Mouse (Mus musculus): ENCODE results near the gene Lmo2.

The Lmo2 gene

DNA sequence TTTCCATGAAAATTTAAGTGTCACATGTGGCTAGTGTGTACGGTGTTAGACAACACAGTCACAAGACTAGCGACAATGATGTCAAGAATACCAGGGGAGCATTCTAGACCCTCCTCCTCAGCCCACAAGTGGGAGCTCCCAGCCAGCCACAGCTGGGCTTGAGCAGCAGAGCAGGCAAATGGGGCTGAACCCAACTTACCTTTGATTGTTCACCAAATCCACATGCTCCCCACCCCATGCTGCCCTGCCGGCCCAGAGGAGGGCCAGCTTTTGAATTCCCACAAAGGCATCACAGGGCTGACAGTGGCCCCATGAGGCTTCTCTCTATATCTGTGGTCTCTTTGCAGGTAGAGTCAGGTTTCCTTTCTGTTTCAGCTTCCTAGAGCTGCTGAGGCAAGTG is 16.7 kb upstream of the Lmo2 start:
- no peak for DNase-seq (ENCODE audit: extremely low spot score)

DNA sequence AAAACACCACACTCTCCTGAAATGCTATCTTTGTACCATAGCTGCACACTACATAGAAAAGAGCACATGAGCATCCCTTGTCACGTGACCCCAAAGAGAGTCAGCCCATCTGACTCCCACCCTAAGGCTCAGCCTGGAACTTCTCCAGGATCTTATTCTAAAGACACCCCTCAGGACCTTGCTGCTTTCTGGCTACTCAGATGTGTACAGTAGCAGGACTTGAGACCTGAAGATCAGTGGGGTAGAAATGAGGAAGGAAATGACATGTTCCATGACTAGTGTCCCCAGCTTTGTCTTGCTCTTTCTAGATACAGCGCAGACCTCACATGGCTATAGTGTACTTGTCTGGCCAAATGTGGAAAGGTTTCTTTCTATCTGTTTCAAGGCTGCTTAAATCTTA is 12.9 kb upstream of the Lmo2 start:
- no peak for DNase-seq (ENCODE audit: extremely low spot score)

DNA sequence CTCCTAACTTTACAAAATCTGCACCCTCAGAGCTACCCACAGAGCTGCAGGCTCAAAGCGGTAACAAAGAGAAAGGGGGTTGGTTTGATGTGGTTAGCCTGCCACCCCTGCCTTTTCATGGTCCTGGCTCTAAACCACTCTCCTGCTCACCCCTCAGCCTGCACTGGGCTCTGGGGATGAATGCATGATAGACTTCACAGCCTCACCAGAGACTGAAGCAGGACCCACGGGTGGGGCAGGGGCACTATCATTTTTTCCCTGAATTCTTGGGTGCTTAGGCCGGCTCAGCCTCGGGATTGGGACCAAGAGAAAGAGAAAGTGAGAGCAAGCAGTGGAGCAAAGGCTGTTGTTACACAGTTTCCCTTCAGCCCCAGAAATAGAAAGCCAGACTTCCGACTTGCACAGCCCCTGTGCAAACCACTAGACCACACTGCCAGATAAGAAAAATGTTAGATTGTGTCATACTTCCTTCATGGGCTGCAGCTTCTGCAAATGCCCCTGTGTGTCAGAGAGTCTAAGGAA is 12.2 kb upstream of the Lmo2 start:
- DNase-seq (ENCODE audit: extremely low spot score), result no peak

DNA sequence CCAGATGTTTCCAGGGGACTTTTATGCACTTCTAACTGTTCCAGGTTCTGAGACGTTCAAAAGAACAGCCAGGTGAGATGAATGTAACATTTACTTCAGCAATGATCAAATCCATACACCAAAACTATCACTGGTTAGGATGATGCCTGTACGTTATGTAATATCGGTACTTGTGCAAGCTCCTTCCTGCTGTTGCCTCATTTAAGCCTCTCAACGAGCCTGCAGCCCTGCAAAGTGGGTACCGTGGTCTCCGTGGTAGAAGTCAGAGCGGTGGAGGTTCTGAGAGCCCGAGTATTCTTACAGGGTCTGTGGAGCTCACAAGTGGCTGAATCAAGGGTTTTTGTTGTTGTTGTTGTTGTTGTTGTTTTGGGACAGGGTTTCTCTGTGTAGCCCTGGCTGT is 10.9 kb upstream of the Lmo2 start:
- DNase-seq (ENCODE audit: extremely low spot score), result no peak

DNA sequence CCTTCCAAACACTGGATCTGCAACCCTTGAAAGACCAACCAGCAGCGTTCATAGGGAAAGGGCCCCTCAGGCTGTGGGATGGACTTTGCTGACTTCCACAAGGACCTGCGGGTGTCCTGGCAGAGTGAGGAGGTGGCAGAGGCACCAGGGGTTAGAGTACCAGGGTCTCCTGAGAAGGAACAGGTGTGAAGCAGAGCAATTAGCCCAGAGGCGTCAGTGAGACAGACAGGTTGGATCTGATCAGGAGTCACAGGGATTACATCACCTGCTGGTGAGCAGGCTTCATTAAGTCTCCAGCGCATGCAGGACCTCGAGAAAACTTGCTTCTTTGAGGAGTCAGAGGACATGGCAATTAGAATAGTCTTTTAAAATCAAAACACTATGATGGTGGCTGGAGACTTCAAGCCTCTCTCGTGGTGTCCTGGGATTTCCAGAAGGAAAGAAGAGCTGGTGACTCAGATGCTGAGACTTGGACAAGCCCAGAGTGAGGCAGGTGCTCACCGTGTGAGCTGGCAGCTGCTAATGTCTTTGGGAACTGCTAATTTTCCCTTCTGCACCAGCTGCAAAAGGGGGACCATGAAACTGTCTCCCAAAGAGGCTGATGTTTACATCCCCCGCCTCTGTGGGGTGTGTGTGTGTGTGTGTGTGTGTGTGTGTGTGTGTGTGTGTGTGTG is 9.7 kb upstream of the Lmo2 start:
- DNase-seq (ENCODE audit: extremely low spot score), result no peak

DNA sequence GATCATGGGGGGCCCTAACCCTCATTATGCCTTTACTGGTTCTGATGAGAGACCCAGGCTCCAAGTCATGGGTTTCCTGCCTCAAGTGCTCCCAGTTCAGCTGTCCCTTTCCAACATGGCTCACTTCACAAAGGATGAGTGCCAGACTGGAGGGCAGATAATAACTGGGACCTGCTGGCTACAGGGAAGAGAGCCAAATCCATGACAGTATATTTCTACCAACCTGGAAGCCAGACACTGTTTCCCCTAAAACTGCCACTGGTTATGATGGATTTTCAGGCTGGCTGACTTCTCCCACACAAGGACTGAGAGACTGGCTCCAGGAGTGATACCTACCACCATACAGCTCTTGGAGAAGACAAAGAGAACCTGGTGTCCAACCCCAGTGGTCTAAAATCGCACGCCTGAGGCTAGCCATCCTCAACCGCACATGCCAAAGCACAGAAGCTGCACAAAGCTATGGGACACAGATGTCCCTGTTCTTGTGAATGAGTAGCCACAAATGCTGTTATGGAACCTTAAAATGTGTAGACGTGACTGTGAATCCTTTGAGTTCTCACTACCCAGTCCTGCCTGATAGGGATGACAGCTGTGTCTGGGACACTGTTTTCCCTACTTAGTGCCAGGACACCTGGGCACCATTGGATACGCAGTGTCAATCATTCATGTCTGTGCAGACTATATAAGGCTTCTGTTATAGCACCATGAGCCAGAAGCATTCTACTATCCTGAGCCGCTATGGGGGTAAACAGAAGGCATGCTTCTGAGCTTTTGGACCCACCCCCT is 4.5 kb upstream of the Lmo2 start:
- no peak for DNase-seq (ENCODE audit: extremely low spot score)

DNA sequence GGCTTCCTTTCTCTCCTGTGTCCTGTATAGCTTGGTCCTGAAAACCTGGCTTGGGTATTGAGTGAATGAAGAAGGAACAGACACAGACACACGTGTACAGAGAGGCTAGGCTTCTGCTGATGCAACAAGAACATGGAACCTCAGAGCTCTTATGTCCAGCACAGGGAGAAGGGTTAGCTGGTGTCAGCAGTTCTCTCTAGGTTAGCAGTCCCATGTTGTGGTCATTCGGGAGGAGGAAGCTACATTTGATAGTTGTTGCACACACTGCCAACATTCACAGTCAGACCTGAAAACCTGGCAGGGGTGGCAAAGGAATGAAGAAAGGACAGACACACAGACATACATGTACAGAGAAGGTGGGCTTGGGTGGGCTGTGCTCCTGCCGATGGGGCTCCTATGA is 2.1 kb upstream of the Lmo2 start:
- no peak for DNase-seq (ENCODE audit: extremely low spot score)

DNA sequence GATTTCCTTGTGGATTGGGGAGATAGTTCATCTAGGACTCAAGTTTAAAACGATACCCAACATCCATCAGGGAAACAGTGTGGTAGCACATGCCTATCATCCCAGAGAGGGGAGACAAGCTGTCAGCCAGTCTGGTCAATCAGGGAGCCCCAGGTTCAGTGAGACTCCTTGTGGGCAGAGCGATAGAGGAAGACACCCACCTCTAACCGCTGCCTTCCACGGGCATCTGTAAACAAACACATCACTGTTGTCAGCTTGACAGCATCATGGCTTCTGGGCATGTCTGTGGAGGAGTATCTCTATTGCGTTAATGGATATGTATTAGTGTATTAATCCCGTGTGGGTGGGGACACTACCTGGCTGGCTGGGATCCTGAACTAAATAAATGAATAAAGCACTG is 919 bp upstream of the Lmo2 start:
- DNase-seq (ENCODE audit: extremely low spot score), result no peak

DNA sequence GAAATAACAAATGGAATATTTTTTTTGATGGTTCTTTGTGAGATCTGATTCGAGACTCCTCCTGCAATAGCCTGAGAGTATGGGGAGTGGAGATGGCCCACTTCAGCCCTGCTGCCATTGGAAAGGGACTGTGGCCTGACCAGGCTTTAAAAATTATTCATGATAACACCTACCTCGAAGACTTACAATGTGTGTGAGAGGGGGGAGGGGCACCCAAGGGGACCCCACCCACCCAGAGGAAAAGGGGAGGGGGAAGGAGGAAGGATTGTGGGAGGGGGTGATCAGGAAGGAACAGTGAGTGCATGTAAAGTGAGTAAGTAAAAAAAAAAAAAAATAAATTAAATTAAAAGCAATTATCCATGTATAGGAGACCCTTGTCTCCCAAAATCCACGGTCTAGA is 848 bp downstream of the Lmo2 start:
- no peak for DNase-seq (ENCODE audit: extremely low spot score)

DNA sequence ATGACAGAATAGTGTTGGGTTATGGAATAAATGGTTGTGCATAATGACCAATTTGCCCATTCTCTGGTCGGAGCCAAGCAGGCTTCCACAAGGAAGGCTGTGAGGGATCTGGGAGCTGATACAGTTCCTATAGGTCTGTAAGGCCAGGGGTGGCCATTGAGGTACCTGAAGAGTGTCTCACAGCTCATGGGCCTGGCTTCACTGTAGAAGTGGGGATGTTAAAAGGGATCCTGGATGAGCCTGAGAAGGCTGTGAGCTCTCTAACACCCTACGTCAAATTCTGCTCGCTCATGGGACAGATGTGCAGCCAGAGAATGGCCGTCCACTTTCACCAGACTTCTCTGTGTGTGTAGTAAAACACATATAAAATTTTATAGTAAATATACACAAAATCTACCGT is 1.3 kb downstream of the Lmo2 start:
- DNase-seq (ENCODE audit: extremely low spot score), result no peak

DNA sequence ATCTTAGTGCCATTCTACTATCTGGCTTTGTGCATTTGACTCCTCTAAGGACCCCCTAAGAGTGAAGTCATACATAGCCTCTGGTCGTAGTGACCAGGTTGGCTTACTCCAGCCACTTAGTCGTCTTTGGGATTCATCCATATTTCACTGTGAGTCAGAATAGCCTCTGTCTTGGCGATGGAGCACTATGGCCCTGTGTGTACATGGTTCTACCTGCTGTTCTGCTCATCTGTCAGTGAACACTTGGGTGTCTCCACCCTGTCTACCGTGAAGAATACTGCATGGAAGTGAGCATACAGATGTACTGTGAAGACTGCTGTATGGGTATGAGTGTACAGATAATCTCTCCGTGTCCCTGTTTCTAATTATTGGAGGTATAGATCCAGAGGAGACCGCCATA is 1.8 kb downstream of the Lmo2 start:
- DNase-seq (ENCODE audit: extremely low spot score), result no peak

DNA sequence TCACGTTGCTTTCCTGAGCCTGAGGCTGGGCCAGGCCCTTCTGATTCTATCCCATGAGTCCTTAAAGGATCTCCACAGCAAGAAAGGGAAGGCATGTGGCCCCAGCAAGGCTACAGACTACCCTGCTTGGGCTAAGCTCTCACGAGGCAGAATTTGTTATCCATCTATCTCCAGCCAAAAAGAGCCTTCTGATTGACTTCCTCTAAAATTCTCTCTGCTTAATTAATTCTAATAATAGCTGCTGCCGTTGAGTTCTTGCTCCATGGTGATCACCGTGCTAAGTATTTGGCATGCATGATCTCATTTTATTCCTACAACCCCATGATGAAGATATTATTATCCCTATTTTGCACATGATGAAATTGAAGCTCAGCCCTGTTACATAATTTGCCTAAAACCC is 4.6 kb downstream of the Lmo2 start:
- no peak for DNase-seq (ENCODE audit: extremely low spot score)

DNA sequence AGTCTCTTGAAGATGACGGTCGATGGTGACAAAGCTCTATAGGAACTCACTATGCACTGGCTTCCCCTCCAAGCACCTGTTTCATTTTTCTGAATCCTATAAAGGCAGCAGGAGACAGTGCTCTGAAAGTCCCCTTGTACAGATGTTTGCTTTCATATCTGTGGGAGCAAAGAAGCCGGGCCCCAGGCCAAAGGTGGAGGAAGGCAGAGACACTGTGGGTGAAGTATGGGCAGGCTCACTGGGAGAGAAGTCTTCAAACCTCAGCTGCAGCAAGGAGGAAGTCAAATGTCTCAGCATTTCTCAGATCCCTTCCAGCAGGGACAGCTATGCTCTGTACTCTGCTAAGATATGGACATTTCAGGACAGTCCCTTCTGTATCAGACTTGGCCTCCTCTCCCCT is 7.6 kb downstream of the Lmo2 start:
- no peak for DNase-seq (ENCODE audit: extremely low spot score)

DNA sequence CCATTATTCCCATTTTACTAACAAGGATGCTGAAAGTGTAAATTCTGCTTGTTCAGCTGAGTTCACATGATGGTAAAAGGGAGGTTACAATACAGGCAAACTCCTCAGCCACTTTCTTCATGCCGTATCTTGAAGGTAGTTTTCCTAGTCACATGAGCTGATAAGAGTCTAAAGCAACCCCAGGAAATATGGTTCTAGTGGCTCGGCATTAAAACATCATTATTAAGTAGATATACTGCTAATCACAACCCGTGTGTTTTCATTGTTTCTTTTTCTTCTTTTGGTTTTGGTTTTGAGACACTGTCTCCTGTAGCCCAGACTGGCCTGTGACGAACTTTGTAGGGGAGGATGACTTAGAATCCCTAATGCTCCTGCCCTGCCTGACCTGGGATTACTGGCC is 10.4 kb downstream of the Lmo2 start:
- DNase-seq (ENCODE audit: extremely low spot score), result no peak

DNA sequence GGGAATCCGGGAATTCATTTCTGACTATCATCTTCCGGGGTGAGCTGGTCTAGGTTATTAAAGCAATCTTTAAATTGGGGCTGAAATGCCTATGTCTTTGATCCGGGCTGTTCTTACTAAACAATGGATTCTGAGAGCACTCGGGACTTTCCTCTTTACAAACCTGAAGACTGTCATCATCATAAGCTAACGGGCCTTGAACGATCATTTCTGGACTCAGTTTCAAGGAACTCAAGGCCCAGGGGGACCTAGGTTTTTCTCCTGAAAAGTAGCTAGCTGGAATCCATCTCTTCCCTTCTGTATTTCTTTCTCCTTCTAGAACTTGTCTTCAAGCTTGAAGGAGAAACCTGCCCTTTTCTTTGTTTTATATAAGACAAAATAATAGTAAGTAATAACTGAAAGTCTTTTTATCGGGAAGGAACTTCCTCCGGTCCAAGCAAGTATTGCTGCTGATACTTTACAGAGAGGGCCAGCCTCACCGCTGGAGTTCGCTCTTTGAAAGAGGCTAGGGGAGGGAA is 11.2 kb downstream of the Lmo2 start:
- no peak for DNase-seq (ENCODE audit: extremely low spot score)

DNA sequence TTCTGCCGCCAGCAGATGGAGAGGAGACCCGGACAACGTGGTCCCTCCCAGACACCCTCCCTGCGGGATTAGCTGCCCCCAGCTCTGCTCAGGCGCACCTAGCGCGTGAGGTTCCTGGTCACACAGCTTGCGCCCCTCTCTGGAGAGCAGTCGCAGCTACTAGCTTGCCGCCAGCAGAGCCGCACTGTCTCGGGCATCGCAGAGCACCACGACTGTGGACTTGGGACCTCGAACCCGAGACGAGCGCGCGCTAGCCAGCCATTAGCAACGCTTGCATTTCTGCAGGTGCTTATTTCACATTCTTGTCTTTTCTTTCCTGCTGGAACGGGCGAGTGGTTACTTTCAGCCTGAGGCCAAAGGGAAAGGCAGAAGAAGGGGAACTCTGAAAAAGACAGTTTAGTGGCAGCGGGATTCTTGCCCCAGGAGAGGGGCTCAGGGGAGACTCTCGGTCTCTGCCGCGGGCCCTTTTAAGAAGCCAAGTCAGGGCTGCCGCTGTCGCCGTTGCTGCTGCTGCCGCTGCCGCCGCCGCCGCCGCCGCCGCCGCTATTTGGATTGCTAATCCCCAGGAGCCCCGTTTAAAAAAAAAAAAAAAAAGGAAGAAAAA is 11.8 kb downstream of the Lmo2 start:
- DNase-seq (ENCODE audit: extremely low spot score), result peak; percentile 74

DNA sequence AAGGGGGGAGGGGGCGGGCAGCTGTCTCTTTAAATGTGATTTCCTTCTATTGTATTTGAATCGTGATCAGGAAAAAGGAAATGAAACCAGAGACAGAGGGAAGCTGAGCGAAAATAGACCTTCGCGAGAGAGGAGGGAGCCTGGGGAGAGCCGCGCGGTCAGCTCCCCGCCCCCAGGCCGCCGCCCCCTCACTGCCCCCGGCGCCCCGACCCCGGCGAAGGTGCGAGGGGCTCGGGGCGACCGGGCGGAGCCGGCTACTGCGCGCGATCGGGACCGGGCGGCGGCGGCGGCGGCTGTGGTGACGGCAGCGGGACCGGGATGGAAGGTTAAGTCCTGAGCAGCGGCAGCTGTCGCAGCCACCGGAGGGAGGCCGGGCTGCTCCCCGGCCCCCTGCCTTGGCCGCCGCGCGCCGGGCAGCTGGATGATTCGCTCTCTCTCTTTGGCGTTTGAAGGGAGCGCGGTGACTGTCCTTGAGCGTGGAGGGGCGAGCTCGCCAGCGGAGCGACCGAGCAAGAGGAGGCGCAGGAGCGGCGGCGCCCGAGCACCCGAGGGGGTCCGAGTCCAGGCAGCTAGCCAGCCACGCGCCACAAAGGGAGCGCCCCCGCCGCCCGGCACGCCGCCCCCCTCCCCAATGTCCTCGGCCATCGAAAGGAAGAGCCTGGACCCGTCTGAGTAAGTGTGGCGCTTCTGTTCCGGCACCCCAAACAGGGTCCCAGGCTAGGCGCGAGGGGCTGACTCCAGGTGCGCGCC is 12.4 kb downstream of the Lmo2 start:
- peak; percentile 62 for DNase-seq (ENCODE audit: extremely low spot score)

DNA sequence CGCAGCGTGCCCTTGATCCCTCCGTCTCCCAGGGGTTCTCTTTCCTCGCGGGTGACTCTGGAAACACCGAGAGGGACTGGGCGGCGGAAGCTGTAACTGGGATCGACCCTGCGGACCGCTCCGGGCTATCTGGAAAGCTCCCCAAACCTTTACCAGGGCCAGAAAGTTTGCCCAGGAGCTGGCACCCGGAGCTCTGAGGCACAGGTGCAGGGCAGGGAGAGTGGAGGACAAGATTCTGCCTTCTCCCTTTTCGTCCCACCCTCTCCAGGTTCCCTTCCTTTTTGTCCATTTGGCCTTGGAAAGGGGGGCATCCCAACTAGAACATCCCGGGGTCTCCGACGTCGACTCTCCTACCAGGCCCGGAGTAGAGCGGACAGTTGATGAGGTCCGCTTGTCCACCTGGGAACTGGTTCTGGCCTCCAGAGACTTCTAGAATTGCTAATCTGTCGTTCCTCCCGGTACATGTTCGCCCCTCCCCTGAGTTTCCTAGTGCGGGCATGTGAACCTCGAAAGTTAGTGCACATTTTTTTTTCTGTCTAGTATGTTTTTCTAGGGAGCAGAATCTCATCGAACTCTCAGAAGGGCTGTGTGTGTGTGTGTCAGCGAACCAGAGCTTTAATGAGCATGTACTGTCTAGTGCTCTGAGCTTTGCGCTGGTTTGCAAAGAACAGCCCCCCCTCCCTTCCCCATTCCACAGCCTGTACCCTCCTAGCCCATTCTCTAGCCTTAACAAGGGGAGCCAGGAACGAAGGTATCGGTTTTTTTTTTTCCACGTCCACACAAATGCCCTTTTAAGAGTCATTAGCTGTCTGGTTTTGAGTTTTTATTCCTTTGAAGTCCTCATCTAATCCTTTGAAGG is 13.2 kb downstream of the Lmo2 start:
- DNase-seq (ENCODE audit: extremely low spot score), result peak; percentile 29

DNA sequence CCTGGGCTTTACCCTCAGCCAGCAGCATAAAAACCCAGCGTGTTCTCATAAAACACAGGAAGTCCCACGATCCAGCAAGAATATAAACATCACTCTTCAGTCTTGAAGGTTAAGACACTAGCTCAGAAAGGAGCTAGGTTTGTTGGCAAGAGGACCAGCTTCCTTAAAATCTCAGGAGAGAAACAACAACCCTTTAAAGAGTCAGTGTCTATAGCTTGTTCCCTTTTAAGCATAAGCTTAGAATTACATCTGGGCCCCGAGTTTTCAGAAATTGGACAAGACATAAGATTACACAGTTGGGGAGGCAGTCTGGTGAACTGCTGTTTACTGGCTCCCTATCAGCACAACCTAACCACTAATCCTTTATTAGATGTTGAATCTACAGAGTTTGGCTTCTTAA is 14.1 kb downstream of the Lmo2 start:
- DNase-seq (ENCODE audit: extremely low spot score), result no peak

DNA sequence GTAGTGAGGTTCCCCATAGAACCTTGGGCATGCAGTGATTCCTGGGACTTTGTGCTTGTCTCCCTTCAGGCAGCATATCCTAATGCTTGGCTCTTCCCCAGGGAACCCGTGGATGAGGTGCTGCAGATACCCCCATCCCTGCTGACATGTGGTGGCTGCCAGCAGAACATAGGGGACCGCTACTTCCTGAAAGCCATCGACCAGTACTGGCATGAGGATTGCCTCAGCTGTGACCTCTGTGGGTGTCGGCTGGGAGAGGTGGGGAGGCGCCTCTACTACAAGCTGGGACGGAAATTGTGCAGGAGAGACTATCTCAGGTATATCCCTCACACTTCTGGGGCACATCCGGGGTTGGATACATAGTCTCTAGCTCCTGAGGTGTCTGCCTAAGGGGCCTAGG is 18.1 kb downstream of the Lmo2 start:
- DNase-seq (ENCODE audit: extremely low spot score), result no peak

DNA sequence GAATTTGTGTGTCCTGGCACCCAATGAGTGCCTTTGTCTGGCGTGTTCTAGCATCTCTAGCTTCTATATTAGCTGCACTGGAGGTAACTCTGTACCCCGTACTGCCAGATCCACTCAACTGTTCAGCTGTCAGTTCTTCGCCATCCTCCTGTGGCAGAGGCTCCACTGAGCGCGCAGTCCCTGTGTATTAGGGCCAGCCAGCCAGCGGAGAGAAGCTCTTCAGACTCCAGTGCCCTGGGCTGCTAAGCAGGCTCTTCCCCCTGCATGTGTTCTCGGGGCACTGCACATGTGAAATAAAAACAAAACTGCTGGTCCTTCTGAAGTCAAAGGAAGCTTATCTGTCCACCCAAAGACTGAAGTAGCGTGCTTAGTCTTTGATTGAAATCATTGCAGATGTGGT is 19.4 kb downstream of the Lmo2 start:
- no peak for DNase-seq (ENCODE audit: extremely low spot score)
